Mouse (Mus musculus): ENCODE results near the gene Mob3a. TPM values are rescaled to one million over a fixed set of nuclear protein-coding genes. Genes with fewer than 3 reads are reported as not detected.

Gene Mob3a
- polyA plus RNA-seq, 1 experiment from 2014 or later, result 43.2 TPM

GRCm38 (mm10) chr10:80674161-80674711 is 27.5 kb downstream of the Mob3a start:
- Histone ChIP-seq H3K27me3 (ENCODE audit: insufficient read depth, low read length) (no peaks in the 10 kb centered on the region), H3K9ac (replicated peaks; ENCODE audit: low read length) (peak overlapping the region; percentile 96), H3K4me2 (replicated peaks; ENCODE audit: low read depth, low read length) (peak overlapping the region; percentile 80), H3K4me3 (ENCODE audit: low read length) (peak overlapping the region; percentile 81), H3K4me1 (ENCODE audit: insufficient read depth, low read length) (peaks cover 53% of the 10 kb centered on the region), H3K36me3 (ENCODE audit: insufficient read depth, low read length) (peaks cover 39% of the 10 kb centered on the region), H3K9me3 (ENCODE audit: low read length) (no peaks in the 10 kb centered on the region), H3K27ac (ENCODE audit: low read length) (no peak overlapping the region; the same call in 1 of the 2 replicates)
- 52% methylated on average over 5 of the region's 5 CpGs for WGBS
- no peak for ATAC-seq (ENCODE audit: low FRiP score, low TSS enrichment)

GRCm38 (mm10) chr10:80673690-80674089 is 28.1 kb downstream of the Mob3a start:
- Histone ChIP-seq H3K4me2 (replicated peaks; ENCODE audit: low read depth, low read length) (peak overlapping the region; percentile 80), H3K27me3 (ENCODE audit: insufficient read depth, low read length) (no peaks in the 10 kb centered on the region), H3K9me3 (ENCODE audit: low read length) (no peaks in the 10 kb centered on the region), H3K4me1 (ENCODE audit: insufficient read depth, low read length) (peaks cover 47% of the 10 kb centered on the region), H3K27ac (ENCODE audit: low read length) (no peak overlapping the region; the same call in 1 of the 2 replicates), H3K9ac (replicated peaks; ENCODE audit: low read length) (peak overlapping the region; percentile 96), H3K36me3 (ENCODE audit: insufficient read depth, low read length) (peaks cover 44% of the 10 kb centered on the region), H3K4me3 (ENCODE audit: low read length) (peak overlapping the region; percentile 81)
- 85% methylated on average over 3 of the region's 3 CpGs for WGBS
- ATAC-seq (ENCODE audit: low FRiP score, low TSS enrichment), result no peak

GRCm38 (mm10) chr10:80671936-80672690 is 29.7 kb downstream of the Mob3a start:
- no peak for ATAC-seq (ENCODE audit: low FRiP score, low TSS enrichment)

GRCm38 (mm10) chr10:80671251-80671650 is 30.5 kb downstream of the Mob3a start:
- Histone ChIP-seq H3K4me3 (ENCODE audit: low read length) (no peak overlapping the region), H3K4me1 (ENCODE audit: insufficient read depth, low read length) (peaks cover 36% of the 10 kb centered on the region), H3K36me3 (ENCODE audit: insufficient read depth, low read length) (peaks cover 69% of the 10 kb centered on the region), H3K9ac (replicated peaks; ENCODE audit: low read length) (no peak overlapping the region), H3K9me3 (ENCODE audit: low read length) (no peaks in the 10 kb centered on the region), H3K27ac (ENCODE audit: low read length) (no peak overlapping the region), H3K27me3 (ENCODE audit: insufficient read depth, low read length) (no peaks in the 10 kb centered on the region), H3K4me2 (replicated peaks; ENCODE audit: low read depth, low read length) (no peak overlapping the region)
- 84% methylated on average over 4 of the region's 4 CpGs for WGBS
- no peak for ATAC-seq (ENCODE audit: low FRiP score, low TSS enrichment)

More at GRCm38 (mm10) chr10:80671936-80672690, 29.7 kb downstream of the Mob3a start:
- WGBS, result 83% methylated on average over 11 of the region's 11 CpGs
- H3K9me3 ChIP-seq (ENCODE audit: low read length), result no peaks in the 10 kb centered on the region
- no peak overlapping the region for H3K4me2 ChIP-seq (replicated peaks; ENCODE audit: low read depth, low read length)
- H3K36me3 ChIP-seq (ENCODE audit: insufficient read depth, low read length), result peaks cover 60% of the 10 kb centered on the region
- peaks cover 31% of the 10 kb centered on the region for H3K4me1 ChIP-seq (ENCODE audit: insufficient read depth, low read length)
- H3K27ac ChIP-seq (ENCODE audit: low read length), result no peak overlapping the region
- no peaks in the 10 kb centered on the region for H3K27me3 ChIP-seq (ENCODE audit: insufficient read depth, low read length)
- H3K4me3 ChIP-seq (ENCODE audit: low read length), result no peak overlapping the region
- no peak overlapping the region; the same call in 1 of the 2 replicates for H3K9ac ChIP-seq (replicated peaks; ENCODE audit: low read length)

- no peaks in the 10 kb centered on the region for H3K9me3 ChIP-seq (ENCODE audit: low read length)
- H3K27ac ChIP-seq (ENCODE audit: low read length), result no peak overlapping the region
- H3K36me3 ChIP-seq (ENCODE audit: insufficient read depth, low read length), result peaks cover 74% of the 10 kb centered on the region
- no peaks in the 10 kb centered on the region for H3K27me3 ChIP-seq (ENCODE audit: insufficient read depth, low read length)
- WGBS, result 92% methylated on average over 2 of the region's 2 CpGs
- no peak overlapping the region for H3K4me2 ChIP-seq (replicated peaks; ENCODE audit: low read depth, low read length)
- peaks cover 43% of the 10 kb centered on the region for H3K4me1 ChIP-seq (ENCODE audit: insufficient read depth, low read length)
- no peak for ATAC-seq (ENCODE audit: low FRiP score, low TSS enrichment)
- no peak overlapping the region for H3K4me3 ChIP-seq (ENCODE audit: low read length)
- H3K9ac ChIP-seq (replicated peaks; ENCODE audit: low read length), result no peak overlapping the region; the same call in 1 of the 2 replicates
These were observed 31.2 kb downstream of the Mob3a start for GRCm38 (mm10) chr10:80670531-80670930.

- Histone ChIP-seq H3K27ac (ENCODE audit: low read length) (no peak overlapping the region), H3K9ac (replicated peaks; ENCODE audit: low read length) (no peak overlapping the region; the same call in 1 of the 2 replicates), H3K9me3 (ENCODE audit: low read length) (no peaks in the 10 kb centered on the region), H3K4me2 (replicated peaks; ENCODE audit: low read depth, low read length) (no peak overlapping the region), H3K4me3 (ENCODE audit: low read length) (no peak overlapping the region), H3K27me3 (ENCODE audit: insufficient read depth, low read length) (no peaks in the 10 kb centered on the region), H3K36me3 (ENCODE audit: insufficient read depth, low read length) (peaks cover 74% of the 10 kb centered on the region), H3K4me1 (ENCODE audit: insufficient read depth, low read length) (peaks cover 48% of the 10 kb centered on the region)
- ATAC-seq (ENCODE audit: low FRiP score, low TSS enrichment), result no peak
- 92% methylated on average over 7 of the region's 7 CpGs for WGBS
These were observed 31.9 kb downstream of the Mob3a start for GRCm38 (mm10) chr10:80669737-80670485.

GRCm38 (mm10) chr10:80669018-80669417 is 32.8 kb downstream of the Mob3a start:
- no peak overlapping the region for H3K9ac ChIP-seq (replicated peaks; ENCODE audit: low read length)
- no peaks in the 10 kb centered on the region for H3K9me3 ChIP-seq (ENCODE audit: low read length)
- H3K4me3 ChIP-seq (ENCODE audit: low read length), result no peak overlapping the region
- no peak overlapping the region for H3K27ac ChIP-seq (ENCODE audit: low read length)
- H3K4me2 ChIP-seq (replicated peaks; ENCODE audit: low read depth, low read length), result no peak overlapping the region
- 82% methylated on average over 12 of the region's 12 CpGs for whole genome bisulfite sequencing
- no peaks in the 10 kb centered on the region for H3K27me3 ChIP-seq (ENCODE audit: insufficient read depth, low read length)
- no peak for ATAC-seq (ENCODE audit: low FRiP score, low TSS enrichment)
- H3K36me3 ChIP-seq (ENCODE audit: insufficient read depth, low read length), result peaks cover 74% of the 10 kb centered on the region
- H3K4me1 ChIP-seq (ENCODE audit: insufficient read depth, low read length), result peaks cover 48% of the 10 kb centered on the region

GRCm38 (mm10) chr10:80668614-80669013 is 33.2 kb downstream of the Mob3a start:
- ATAC-seq (ENCODE audit: low FRiP score, low TSS enrichment), result no peak
- Histone ChIP-seq H3K4me1 (ENCODE audit: insufficient read depth, low read length) (peaks cover 47% of the 10 kb centered on the region), H3K9ac (replicated peaks; ENCODE audit: low read length) (no peak overlapping the region), H3K27me3 (ENCODE audit: insufficient read depth, low read length) (no peaks in the 10 kb centered on the region), H3K36me3 (ENCODE audit: insufficient read depth, low read length) (peaks cover 72% of the 10 kb centered on the region), H3K9me3 (ENCODE audit: low read length) (no peaks in the 10 kb centered on the region), H3K4me2 (replicated peaks; ENCODE audit: low read depth, low read length) (no peak overlapping the region), H3K4me3 (ENCODE audit: low read length) (no peak overlapping the region), H3K27ac (ENCODE audit: low read length) (no peak overlapping the region)
- WGBS, result 78% methylated on average over 11 of the region's 11 CpGs

- H3K9me3 ChIP-seq (ENCODE audit: low read length), result no peaks in the 10 kb centered on the region
- no peak overlapping the region for H3K27ac ChIP-seq (ENCODE audit: low read length)
- ATAC-seq (ENCODE audit: low FRiP score, low TSS enrichment), result no peak
- H3K4me3 ChIP-seq (ENCODE audit: low read length), result no peak overlapping the region
- peaks cover 61% of the 10 kb centered on the region for H3K36me3 ChIP-seq (ENCODE audit: insufficient read depth, low read length)
- peaks cover 40% of the 10 kb centered on the region for H3K4me1 ChIP-seq (ENCODE audit: insufficient read depth, low read length)
- H3K4me2 ChIP-seq (replicated peaks; ENCODE audit: low read depth, low read length), result no peak overlapping the region
- H3K9ac ChIP-seq (replicated peaks; ENCODE audit: low read length), result no peak overlapping the region
- WGBS, result 73% methylated on average over 19 of the region's 19 CpGs
- H3K27me3 ChIP-seq (ENCODE audit: insufficient read depth, low read length), result no peaks in the 10 kb centered on the region
These were observed 34.9 kb downstream of the Mob3a start for GRCm38 (mm10) chr10:80666837-80667412.
